Mouse (Mus musculus): ENCODE data around the gene Casp6. TPM values are rescaled to one million over a fixed set of nuclear protein-coding genes. Genes with fewer than 3 reads are reported as not detected.

The Casp6 gene
- polyA plus RNA-seq, 1 experiment from 2014 or later = 79.8 TPM

DNA sequence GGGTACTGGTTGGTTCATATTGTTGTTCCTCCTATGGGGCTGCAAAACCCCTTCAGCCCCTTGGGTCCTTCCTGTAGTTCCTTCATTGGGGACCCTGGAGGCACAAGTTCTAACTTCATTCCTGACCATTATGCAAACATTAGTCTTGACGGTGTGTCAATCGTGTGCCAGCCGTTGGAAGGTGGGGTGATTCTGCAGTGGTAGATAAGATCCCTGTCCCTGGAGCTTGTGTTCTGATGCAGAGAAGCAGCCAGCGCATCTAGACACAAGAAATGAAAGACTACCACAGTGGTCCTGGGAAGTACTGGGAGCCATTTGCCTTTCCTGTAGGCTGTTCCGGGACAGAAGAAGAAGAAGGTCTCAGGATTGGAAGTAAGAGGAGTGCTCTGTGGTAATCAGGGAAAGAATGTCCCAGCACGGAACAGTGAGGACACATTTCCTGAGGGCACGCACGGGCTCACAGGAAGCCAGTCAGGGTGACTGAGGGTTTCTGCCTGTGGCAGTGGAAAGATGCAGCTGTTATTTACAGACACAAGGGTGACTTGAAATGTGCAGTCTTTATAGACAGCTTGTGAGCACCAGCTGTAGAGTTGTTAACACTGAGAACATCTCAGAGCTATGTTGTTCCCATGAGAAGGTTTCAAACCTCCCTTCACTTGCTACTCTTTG is 20.2 kb upstream of the Casp6 start:
- Histone ChIP-seq H3K36me3 (ENCODE audit: insufficient read depth) (no peaks in the 10 kb centered on the region), H3K9me3 (ENCODE audit: low read depth, low read length) (no peaks in the 10 kb centered on the region), H3K4me1 (ENCODE audit: insufficient read depth) (no peaks in the 10 kb centered on the region), H3K27me3 (ENCODE audit: insufficient read depth, low read length) (no peaks in the 10 kb centered on the region), H3K9ac (no peak overlapping the region; the same call in 1 of the 2 replicates), H3K4me3 (ENCODE audit: low read depth, low read length) (no peak overlapping the region), H3K4me2 (peak overlapping the region; percentile 20; the same call in 1 of the 2 replicates), H3K27ac (ENCODE audit: low read depth) (no peak overlapping the region)
- TF ChIP-seq CTCF (IDR thresholded peaks at IDR 0.05; ENCODE audit: low read depth) = no peak
- 59% methylated on average over 8 of the region's 8 CpGs for WGBS
- no peak for ATAC-seq (ENCODE audit: insufficient read depth)
- DNase-seq = no peak

DNA sequence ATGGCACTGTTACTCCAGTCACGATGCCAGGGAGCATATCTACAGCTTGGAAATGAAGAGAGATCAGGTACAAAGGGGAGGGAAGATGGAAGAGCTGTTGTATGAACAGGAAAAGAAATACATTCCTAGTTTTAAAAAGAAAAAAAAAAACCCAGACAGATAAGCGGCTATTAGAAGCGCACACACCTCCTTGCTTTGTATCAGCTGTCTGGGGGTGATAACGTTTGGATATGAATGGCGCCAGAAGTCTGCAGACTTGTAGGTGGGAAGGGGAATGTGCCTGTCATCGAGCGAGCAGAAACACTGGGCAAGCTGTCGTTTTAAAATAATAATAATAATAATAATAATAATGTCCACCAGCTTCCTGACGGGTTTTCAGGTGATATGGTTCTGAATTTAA is 15.6 kb upstream of the Casp6 start:
- no peak overlapping the region for H3K27ac ChIP-seq (ENCODE audit: low read depth)

DNA sequence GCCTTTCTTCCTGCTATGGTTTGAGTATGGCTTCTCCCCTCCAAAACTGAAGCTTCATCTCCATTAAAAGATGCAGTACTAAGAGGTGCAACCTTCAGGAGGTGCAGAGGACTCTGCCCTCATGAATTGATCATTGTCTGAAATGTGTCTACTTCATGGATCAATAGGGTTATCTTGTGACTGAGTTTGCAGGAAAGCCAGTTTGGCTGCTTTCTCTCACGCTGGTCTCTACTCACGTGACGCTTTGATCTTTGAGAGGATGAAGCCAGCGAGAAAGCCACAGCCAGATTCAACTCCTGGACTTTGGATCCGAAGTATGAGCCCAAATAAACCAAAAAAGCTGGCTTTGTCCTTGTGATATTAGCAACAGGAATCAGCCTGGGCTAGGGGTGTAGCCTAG is 14.8 kb upstream of the Casp6 start:
- DNase-seq = no peak
- ATAC-seq (ENCODE audit: insufficient read depth) = no peak
- Histone ChIP-seq H3K9ac (no peak overlapping the region), H3K27ac (ENCODE audit: low read depth) (no peak overlapping the region), H3K36me3 (ENCODE audit: insufficient read depth) (peaks cover 7% of the 10 kb centered on the region; the same call in 1 of the 2 replicates), H3K27me3 (ENCODE audit: insufficient read depth, low read length) (no peaks in the 10 kb centered on the region), H3K4me2 (no peak overlapping the region), H3K4me1 (ENCODE audit: insufficient read depth) (no peaks in the 10 kb centered on the region), H3K4me3 (ENCODE audit: low read depth, low read length) (no peak overlapping the region), H3K9me3 (ENCODE audit: low read depth, low read length) (no peaks in the 10 kb centered on the region)
- TF ChIP-seq CTCF (IDR thresholded peaks at IDR 0.05; ENCODE audit: low read depth) = no peak
- WGBS = 54% methylated on average over 5 of the region's 5 CpGs

More for the DNA sequence above, 15.6 kb upstream of the Casp6 start:
- no peaks in the 10 kb centered on the region for H3K27me3 ChIP-seq (ENCODE audit: insufficient read depth, low read length)
- H3K36me3 ChIP-seq (ENCODE audit: insufficient read depth) = peaks cover 5% of the 10 kb centered on the region; the same call in 1 of the 2 replicates
- no peak overlapping the region for H3K4me3 ChIP-seq (ENCODE audit: low read depth, low read length)
- no peaks in the 10 kb centered on the region for H3K4me1 ChIP-seq (ENCODE audit: insufficient read depth)
- no peak overlapping the region for H3K9ac ChIP-seq
- no peak for DNase-seq
- no peak for ATAC-seq (ENCODE audit: insufficient read depth)
- no peak overlapping the region for H3K4me2 ChIP-seq
- no peak for TF ChIP-seq CTCF (IDR thresholded peaks at IDR 0.05; ENCODE audit: low read depth)
- no peaks in the 10 kb centered on the region for H3K9me3 ChIP-seq (ENCODE audit: low read depth, low read length)
- WGBS = 55% methylated on average over 9 of the region's 9 CpGs

DNA sequence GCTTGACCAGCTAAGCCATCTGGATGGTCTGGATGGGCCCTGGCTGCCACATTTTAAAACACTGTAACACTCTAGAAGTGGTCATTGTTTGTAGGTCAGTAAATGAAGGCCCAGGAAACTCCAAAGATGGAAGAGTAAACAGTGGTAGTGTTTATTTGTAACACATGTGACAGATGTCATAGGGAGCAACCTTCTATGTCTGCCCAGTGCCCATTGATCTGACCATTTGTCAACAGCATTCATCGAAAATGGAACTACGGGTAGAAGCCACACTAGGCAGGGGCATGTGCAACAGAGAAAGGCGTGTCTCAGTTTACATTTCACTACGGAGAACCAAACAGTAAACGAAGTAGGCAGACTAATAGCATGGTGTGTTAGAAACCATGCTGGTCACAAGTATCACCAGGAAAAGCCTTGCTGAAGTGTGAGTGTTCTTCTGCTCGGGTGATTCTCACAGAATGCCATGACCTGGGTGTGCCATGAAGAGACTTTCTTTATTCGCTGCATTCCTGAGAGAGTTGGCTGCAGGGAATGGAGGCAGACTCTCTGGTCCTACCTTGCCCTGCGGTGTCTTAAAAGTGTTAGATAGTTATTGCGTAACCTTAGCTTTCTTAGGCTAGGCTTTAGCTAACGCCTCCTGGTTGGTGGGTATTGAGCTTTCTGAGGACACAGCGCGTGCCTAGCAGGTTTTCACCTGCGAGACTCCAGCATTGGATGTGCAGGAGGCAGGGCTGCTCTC is 13.3 kb upstream of the Casp6 start:
- Histone ChIP-seq H3K36me3 (ENCODE audit: insufficient read depth) (peaks cover 14% of the 10 kb centered on the region; the same call in 1 of the 2 replicates), H3K4me3 (ENCODE audit: low read depth, low read length) (no peak overlapping the region), H3K27me3 (ENCODE audit: insufficient read depth, low read length) (no peaks in the 10 kb centered on the region), H3K4me1 (ENCODE audit: insufficient read depth) (no peaks in the 10 kb centered on the region), H3K9me3 (ENCODE audit: low read depth, low read length) (no peaks in the 10 kb centered on the region), H3K4me2 (no peak overlapping the region), H3K27ac (ENCODE audit: low read depth) (no peak overlapping the region), H3K9ac (no peak overlapping the region)
- TF ChIP-seq CTCF (IDR thresholded peaks at IDR 0.05; ENCODE audit: low read depth) = no peak
- 67% methylated on average over 13 of the region's 13 CpGs for WGBS
- ATAC-seq (ENCODE audit: insufficient read depth) (no peak), DNase-seq (no peak)

DNA sequence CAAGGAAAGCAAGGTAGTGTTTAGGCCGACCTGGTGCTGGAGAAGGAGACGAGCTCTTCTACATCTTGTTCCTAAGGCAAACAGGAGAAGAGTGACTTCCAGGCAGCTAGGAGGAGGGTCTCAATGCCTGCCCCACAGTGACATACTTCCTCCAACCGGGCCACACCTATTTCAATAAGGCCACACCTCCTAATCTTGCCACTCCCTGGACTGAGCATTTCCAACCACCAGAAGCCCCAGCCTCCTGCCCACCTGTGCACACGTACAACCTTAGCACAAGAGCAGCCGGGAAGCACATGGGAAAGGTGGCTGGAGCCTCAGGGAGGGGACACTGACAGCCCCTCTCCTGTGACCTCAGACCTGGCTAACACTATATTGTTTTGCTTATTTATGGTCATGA is 9.2 kb upstream of the Casp6 start:
- peaks cover 15% of the 10 kb centered on the region; the same call in 1 of the 2 replicates for H3K36me3 ChIP-seq (ENCODE audit: insufficient read depth)
- no peaks in the 10 kb centered on the region for H3K27me3 ChIP-seq (ENCODE audit: insufficient read depth, low read length)
- TF ChIP-seq CTCF (IDR thresholded peaks at IDR 0.05; ENCODE audit: low read depth) = no peak
- ATAC-seq (ENCODE audit: insufficient read depth) = no peak
- no peak overlapping the region for H3K9ac ChIP-seq
- H3K4me3 ChIP-seq (ENCODE audit: low read depth, low read length) = no peak overlapping the region
- no peaks in the 10 kb centered on the region for H3K4me1 ChIP-seq (ENCODE audit: insufficient read depth)
- no peak overlapping the region for H3K4me2 ChIP-seq
- no peak for DNase-seq
- WGBS = 69% methylated on average over 5 of the region's 5 CpGs
- no peaks in the 10 kb centered on the region for H3K9me3 ChIP-seq (ENCODE audit: low read depth, low read length)
- no peak overlapping the region for H3K27ac ChIP-seq (ENCODE audit: low read depth)

DNA sequence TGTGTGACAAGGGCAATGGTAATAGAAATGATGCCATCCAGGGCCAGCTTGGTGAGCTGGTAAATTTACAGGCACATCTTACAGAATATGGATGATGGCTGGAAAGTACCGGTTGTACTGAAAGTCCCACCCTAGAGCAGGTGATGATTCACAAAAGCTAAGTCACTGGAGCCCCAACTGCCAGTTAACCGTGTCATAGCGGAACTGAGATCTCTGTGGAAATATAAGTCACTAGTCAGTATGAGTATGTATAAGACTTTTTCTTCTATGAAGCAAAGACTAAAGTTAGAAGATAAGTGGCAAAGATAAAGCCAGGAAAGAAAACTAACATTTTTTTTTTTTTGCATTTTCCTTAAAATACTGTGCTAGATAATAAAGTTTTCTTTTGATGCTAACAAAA is 8.1 kb upstream of the Casp6 start:
- Histone ChIP-seq H3K4me3 (ENCODE audit: low read depth, low read length) (no peak overlapping the region), H3K27ac (ENCODE audit: low read depth) (no peak overlapping the region), H3K9ac (no peak overlapping the region), H3K9me3 (ENCODE audit: low read depth, low read length) (no peaks in the 10 kb centered on the region), H3K36me3 (ENCODE audit: insufficient read depth) (peaks cover 15% of the 10 kb centered on the region; the same call in 1 of the 2 replicates), H3K4me2 (no peak overlapping the region), H3K27me3 (ENCODE audit: insufficient read depth, low read length) (no peaks in the 10 kb centered on the region), H3K4me1 (ENCODE audit: insufficient read depth) (no peaks in the 10 kb centered on the region)
- no peak for TF ChIP-seq CTCF (IDR thresholded peaks at IDR 0.05; ENCODE audit: low read depth)
- no peak for DNase-seq
- WGBS = 92% methylated on average over 3 of the region's 3 CpGs
- no peak for ATAC-seq (ENCODE audit: insufficient read depth)

DNA sequence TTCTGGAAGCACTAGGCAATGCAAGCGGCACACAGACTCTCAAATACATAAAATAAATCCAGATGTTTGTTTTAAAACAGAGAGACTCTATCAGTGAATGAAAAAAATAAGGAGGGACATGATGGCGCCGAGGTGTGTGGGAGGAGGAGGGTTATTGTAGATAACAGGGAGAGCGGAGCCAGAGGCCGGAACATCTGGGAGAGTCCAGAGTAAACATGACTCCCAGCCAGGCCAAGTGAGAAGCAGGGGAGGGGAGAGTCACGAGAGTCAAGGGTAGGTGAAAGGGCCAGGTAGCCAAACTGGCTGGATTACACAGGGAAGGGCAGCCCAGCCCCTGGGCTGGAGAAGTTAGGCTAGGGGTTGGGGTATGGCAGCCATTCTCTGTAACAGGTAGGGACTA is 4.6 kb upstream of the Casp6 start:
- H3K9ac ChIP-seq = no peak overlapping the region
- WGBS = 25% methylated on average over 6 of the region's 6 CpGs
- ATAC-seq (ENCODE audit: insufficient read depth) (no peak), DNase-seq (no peak)
- no peaks in the 10 kb centered on the region for H3K27me3 ChIP-seq (ENCODE audit: insufficient read depth, low read length)
- H3K36me3 ChIP-seq (ENCODE audit: insufficient read depth) = peaks cover 9% of the 10 kb centered on the region; the same call in 1 of the 2 replicates
- no peak overlapping the region for H3K4me2 ChIP-seq
- H3K9me3 ChIP-seq (ENCODE audit: low read depth, low read length) = no peaks in the 10 kb centered on the region
- H3K4me3 ChIP-seq (ENCODE audit: low read depth, low read length) = no peak overlapping the region
- no peaks in the 10 kb centered on the region for H3K4me1 ChIP-seq (ENCODE audit: insufficient read depth)
- no peak overlapping the region for H3K27ac ChIP-seq (ENCODE audit: low read depth)
- no peak for TF ChIP-seq CTCF (IDR thresholded peaks at IDR 0.05; ENCODE audit: low read depth)
